Mouse (Mus musculus) frontal cortex, adult 2 months (tissue): ENCODE data around the gene Pigv. TPM values are rescaled to one million over a fixed set of nuclear protein-coding genes. Genes with fewer than 3 reads are reported as not detected.

Source experiments
- DNase-seq, 2 experiments: peaks; one replicate each; pipeline ENCODE4 v3.0.0; 2022; ENCODE audit warnings: low spot score in 1 of 2; ENCODE audit errors: extremely low spot score in 1 of 2
- polyA plus RNA-seq: library from polyadenylated mRNA; depleted of rRNA; stranded (reverse); fragments of >200 nt; gene quantifications from 2 replicates; pipeline ENCODE4 v1.2.3, GENCODE M21; 2012; rRNA removed

Pigv gene
- polyA plus RNA-seq: 7.5 and 8.2 TPM in 2 replicates

DNA sequence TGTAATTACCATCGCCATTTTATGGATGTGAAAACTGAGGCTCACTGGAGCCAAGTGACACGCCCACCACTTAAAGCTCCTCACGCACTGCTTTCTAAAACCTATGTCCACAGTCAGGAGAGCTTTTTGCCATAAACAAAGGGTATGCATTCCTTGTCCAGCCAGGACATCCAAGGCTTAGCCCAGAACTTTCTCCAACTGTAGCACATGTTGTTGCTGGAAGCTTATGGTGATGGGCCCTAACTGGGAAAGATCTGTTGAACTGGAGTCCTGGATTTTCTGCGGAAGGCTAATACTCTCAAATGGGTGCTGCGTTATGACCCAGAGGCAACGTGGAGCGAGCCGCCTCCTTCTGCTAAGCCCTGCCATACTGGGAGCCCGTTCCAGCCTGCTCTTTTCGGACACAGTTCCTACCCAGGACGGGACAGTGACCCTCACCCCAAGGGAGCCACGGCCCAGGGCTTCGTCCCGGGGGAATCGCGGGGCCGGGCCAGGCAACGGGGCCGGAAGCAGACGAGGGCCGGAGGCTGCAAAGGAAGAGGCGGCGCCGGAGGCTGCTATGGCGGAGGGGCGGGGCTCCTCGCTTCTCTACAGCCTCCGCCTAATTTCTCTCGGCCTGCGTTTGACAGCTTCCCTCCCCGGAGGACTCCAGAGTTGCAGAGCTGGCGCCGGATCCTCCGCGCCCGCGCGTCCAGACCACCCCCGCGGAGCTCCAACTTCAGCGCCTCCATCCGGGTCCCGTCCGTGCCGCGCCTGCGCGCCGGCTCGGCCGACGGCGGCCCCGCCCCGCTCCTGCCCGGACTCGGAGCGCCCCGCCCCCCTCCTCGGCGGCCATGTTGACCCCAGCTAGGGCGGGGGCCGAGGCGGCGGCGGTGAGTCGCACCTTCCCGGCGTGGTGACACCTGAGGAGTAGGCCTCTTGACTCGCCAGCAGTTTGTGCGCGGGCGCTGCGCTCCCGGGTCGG is at the start of gene Pigv:
TSS of gene Pigv (minus strand) at position 767 of the 964 bp plus-strand sequence.
- peak; percentile 79 to 95 for DNase-seq

- DNase-seq: no peak
Measured at GRCm38 (mm10) chr4:133719791-133720190, 47.3 kb upstream of the Pigv start.

- DNase-seq: no peak
Measured at GRCm38 (mm10) chr4:133712755-133713154, 40.3 kb upstream of the Pigv start.

- DNase-seq: no peak
Measured at GRCm38 (mm10) chr4:133711307-133712076, 39.0 kb upstream of the Pigv start.

- DNase-seq: no peak
Measured at GRCm38 (mm10) chr4:133709395-133709794, 36.9 kb upstream of the Pigv start.

DNA sequence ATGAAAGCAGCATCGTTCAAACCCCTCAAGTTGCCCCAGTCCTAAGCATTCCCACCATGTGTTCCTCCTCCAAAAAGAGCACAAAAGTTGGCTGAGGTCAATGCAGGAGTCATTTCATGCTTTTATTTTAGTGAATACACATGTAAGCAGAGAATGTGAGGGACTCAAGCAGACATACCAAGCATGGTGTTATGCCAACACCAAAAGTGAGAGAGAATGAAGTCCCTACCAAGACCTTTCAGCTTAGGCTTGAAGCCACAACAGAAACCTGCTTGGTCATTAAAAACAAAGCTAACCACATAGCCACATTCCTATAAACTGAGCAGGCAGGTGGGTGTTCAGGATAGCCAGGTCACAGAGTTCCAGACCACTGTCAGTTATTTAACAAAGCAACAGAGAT is 35.0 kb upstream of the Pigv start:
- DNase-seq: no peak

- DNase-seq: peak in 1 of 2 experiments; percentile 51
Measured at GRCm38 (mm10) chr4:133706956-133707355, 34.5 kb upstream of the Pigv start.

GRCm38 (mm10) chr4:133705062-133705461 is 32.6 kb upstream of the Pigv start:
- DNase-seq: no peak

GRCm38 (mm10) chr4:133700905-133701368 is 28.5 kb upstream of the Pigv start:
- DNase-seq: peak; percentile 38 to 76

DNA sequence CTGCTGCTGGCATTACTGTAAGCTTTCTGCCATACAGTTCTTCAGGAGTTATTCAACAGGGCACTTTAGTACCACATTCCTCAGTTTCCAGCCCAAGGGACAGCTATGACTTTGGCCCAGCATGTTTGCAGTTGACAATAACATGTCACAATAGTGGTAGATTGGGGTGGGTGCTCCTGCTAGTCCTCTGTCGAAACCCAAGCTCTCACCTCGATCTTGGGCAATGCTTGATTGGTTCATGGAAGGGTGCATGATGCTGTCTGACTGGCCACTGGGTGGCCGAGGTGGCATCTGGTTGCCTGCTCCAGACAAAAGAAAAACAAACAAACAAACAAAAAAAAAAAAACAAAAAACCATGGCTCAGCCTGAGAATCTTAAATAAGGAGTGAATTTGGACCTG is 22.9 kb upstream of the Pigv start:
- DNase-seq: no peak

DNA sequence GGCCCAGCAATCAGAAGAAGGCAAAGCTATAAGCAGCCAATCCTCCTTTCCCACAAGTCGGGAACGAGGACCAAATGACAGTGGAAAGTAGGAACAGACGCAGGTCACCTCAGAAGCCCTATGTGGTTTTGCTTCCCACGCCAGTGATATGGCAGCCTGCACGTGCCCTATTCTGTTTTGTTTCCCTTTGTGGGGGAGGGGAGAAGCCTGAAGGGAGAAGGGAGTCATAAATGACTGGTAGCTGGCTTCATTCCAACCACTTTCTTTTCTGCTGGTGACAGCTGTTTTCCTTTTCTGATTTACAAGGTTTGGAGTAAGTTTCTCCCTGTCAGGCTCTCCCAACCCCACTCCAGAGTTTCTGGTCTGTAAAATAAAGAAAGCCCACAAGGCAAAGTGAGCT is 17.8 kb upstream of the Pigv start:
- no peak for DNase-seq

DNA sequence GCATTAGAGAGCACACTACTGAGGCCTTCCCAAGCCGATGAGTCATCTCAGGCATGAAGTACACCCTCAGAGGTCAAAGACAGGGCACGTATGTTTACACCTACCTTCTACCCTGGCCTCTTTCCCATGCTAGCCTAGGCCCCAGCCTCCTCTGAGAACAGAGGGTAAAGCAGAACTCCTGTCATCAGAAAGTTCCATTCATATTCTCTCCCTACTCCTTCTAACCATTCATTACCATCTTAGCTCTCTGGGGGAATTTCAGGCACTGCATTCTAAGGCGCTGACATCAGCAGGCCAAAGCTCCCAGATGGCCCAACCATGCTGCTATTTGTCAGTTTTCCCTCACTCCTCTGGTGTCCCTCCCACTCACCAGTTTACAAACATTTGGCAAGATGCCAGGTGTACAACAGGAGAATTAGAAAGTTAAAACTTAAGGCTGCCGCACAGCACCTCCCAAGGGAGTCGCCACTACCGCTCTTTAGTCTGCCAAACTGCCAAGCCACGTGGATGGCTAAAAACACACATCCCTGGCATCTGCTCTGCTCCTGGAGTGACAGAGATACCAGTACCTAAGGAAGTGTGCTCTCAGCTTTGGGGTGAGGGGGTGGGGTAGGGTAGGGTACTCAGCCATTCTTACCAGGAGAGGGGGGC is 16.1 kb upstream of the Pigv start:
- DNase-seq: peak in 1 of 2 experiments; percentile 39

- no peak for DNase-seq
Measured at GRCm38 (mm10) chr4:133687126-133687525, 14.7 kb upstream of the Pigv start.

- DNase-seq: no peak
Measured at GRCm38 (mm10) chr4:133686512-133686911, 14.1 kb upstream of the Pigv start.

GRCm38 (mm10) chr4:133680206-133680786 is 7.8 kb upstream of the Pigv start:
- DNase-seq: no peak

DNA sequence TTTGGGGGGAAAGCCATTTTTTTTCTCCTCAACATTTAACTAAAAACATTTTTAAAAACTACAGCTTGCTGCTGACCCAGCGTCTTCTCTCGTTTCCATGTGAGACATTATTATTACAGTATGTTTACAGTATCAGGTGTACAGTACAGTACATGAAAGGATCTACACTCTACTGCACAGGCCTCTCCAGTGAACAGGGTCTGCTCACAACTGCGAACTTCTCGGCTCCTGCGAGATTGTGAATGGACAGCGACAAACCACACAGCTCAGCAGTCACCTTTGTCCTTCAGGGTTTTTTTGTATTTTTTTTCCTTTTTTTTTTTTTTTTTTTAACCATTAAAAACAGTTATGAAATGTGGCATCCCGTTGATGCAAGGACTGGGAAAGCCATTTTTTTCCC is 7.2 kb upstream of the Pigv start:
- DNase-seq: no peak

- no peak for DNase-seq
Measured at GRCm38 (mm10) chr4:133677266-133677665, 4.8 kb upstream of the Pigv start.

DNA sequence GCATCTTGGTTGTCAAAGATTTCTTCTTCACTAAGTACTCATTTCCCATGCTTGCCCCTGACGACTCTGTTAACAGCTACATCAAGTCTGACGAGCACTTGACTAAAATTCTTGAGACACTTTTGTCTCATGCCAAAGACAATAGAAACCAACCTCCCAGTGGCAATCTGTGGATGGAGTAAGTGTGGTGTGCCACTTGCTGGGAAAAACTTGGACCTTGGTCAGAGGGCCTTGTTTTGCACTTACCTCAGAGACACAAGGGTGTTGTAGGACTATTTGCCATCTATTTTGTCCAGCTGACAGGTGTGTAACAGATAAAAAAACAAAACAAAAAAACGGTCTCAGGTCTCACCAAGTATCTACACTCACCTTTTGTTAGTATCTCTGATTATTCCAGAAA is 3.7 kb upstream of the Pigv start:
- no peak for DNase-seq

- DNase-seq: peak in 1 of 2 experiments; percentile 57
Measured at GRCm38 (mm10) chr4:133675594-133676016, 3.2 kb upstream of the Pigv start.

GRCm38 (mm10) chr4:133674331-133674695 is 1.9 kb upstream of the Pigv start:
- DNase-seq: no peak
